Mouse (Mus musculus): Measurements from ENCODE around the gene 1110051M20Rik.

- no peak for TF ChIP-seq CEBPB (IDR thresholded peaks at IDR 0.05; ENCODE audit: insufficient read depth, poor library complexity, severe bottlenecking)
- TF ChIP-seq MYOG (IDR thresholded peaks at IDR 0.05; ENCODE audit: control insufficient read depth in 1 of 3, insufficient read depth in 1 of 3, insufficient read length in 2 of 3, low read depth in 2 of 3): no peak
- TF ChIP-seq POLR2A (IDR thresholded peaks at IDR 0.05; ENCODE audit: insufficient read length, low read depth): no peak
- no peak for TF ChIP-seq REST (IDR thresholded peaks at IDR 0.05; ENCODE audit: insufficient read depth, insufficient read length)
Measured at GRCm38 (mm10) chr2:91301836-91302235, 142.7 kb downstream of the 1110051M20Rik start.
